In genomic region chr17:26251886-26252538, GRCm38 (mm10) we compare ENCODE assay signal across 8 mouse cellular contexts. TPM values are rescaled to one million over a fixed set of nuclear protein-coding genes. Genes with fewer than 3 reads are reported as not detected.
DNase-seq lines count a peak whose midpoint lies in the region; ATAC-seq and TF ChIP-seq lines count a peak whose summit lies in the region.

No protein-coding gene starts in this region.

- no peak overlapping the region for H3K9ac ChIP-seq in intestine, embryonic 15.5 days
- no peak overlapping the region for H3K9ac ChIP-seq in neural tube, embryonic 12.5 days

- H3K27me3 ChIP-seq in intestine, embryonic 15.5 days (replicated peaks), result no peaks in the 10 kb centered on the region
- no peaks in the 10 kb centered on the region for H3K27me3 ChIP-seq in neural tube, embryonic 12.5 days (replicated peaks)

- peak overlapping the region; percentile 66 for H3K4me3 ChIP-seq in layer of hippocampus, adult 2 months
- H3K4me3 ChIP-seq in brown adipose tissue, adult 24 weeks (ENCODE audit: insufficient read depth, low read depth, low read length), result no peak overlapping the region
- H3K4me3 ChIP-seq in intestine, embryonic 15.5 days (replicated peaks), result no peak overlapping the region
- H3K4me3 ChIP-seq in neural tube, embryonic 12.5 days, result peak overlapping the region; percentile 99; the same call in 1 of the 2 replicates

- no peak for DNase-seq in layer of hippocampus, adult 2 months (ENCODE audit: low spot score in 2 of 2)
- DNase-seq in layer of hippocampus, postnatal 36 days, result no peak
- no peak for DNase-seq in thymus, postnatal 14 days
- DNase-seq in yolk sac, embryonic 10.5 days (ENCODE audit: low spot score), result no peak
- DNase-seq in right cerebral cortex, postnatal 10 days (ENCODE audit: low spot score in 2 of 2), result no peak

- ATAC-seq in intestine, embryonic 15.5 days, result no peak
- no peak for ATAC-seq in neural tube, embryonic 12.5 days (ENCODE audit: low FRiP score, low read depth)

- peaks cover 3% of the 10 kb centered on the region; the same call in 1 of the 2 replicates for H3K36me3 ChIP-seq in intestine, embryonic 15.5 days
- peaks cover 8% of the 10 kb centered on the region for H3K36me3 ChIP-seq in neural tube, embryonic 12.5 days

- H3K4me2 ChIP-seq in intestine, embryonic 15.5 days (replicated peaks), result peak overlapping the region; percentile 64
- H3K4me2 ChIP-seq in neural tube, embryonic 12.5 days (replicated peaks), result peak overlapping the region; percentile 68

- peak overlapping the region; percentile 98 for H3K27ac ChIP-seq in layer of hippocampus, adult 2 months
- peak overlapping the region; percentile 46 for H3K27ac ChIP-seq in brown adipose tissue, adult 24 weeks (replicated peaks; ENCODE audit: low read depth, low read length)
- H3K27ac ChIP-seq in intestine, embryonic 15.5 days, result peak overlapping the region; percentile 99; the same call in 1 of the 2 replicates
- no peak overlapping the region for H3K27ac ChIP-seq in neural tube, embryonic 12.5 days

- H3K4me1 ChIP-seq in brown adipose tissue, adult 24 weeks (ENCODE audit: control insufficient read depth, insufficient read depth, insufficient read length, low read length), result no peaks in the 10 kb centered on the region
- H3K4me1 ChIP-seq in intestine, embryonic 15.5 days (replicated peaks), result peaks cover 4% of the 10 kb centered on the region; the same call in 1 of the 2 replicates
- peaks cover 9% of the 10 kb centered on the region for H3K4me1 ChIP-seq in neural tube, embryonic 12.5 days

- no peak for TF ChIP-seq CTCF in layer of hippocampus, adult 2 months (conservative IDR thresholded peaks at IDR 0.05)

- no peaks in the 10 kb centered on the region for H3K9me3 ChIP-seq in intestine, embryonic 15.5 days
- H3K9me3 ChIP-seq in neural tube, embryonic 12.5 days, result no peaks in the 10 kb centered on the region

- WGBS in intestine, embryonic 15.5 days, result 50% methylated on average over 4 of the region's 4 CpGs
- WGBS in neural tube, embryonic 12.5 days, result 63% methylated on average over 4 of the region's 4 CpGs

RNA-seq across cellular contexts. Expression of gene Luc7l, which starts 0.7 kb away (rescaled TPM):
- 10 to 100 TPM; 87.5 to 91.9 TPM for total RNA-seq in layer of hippocampus, adult 2 months (2021)
- 10 to 100 TPM; 90.0 to 93.2 TPM for total RNA-seq in layer of hippocampus, postnatal 36 days (2021)
- polyA plus RNA-seq in brown adipose tissue, adult 24 weeks (2012; ENCODE audit: insufficient read depth, insufficient read length, missing spikeins), result 10.7 and 23.5 TPM in 2 replicates
- polyA plus RNA-seq in intestine, embryonic 15.5 days (2015; fragmentation: Nextera tagmentation; extraction: Ambion mirVana), result 82.9 and 93.8 TPM in 2 replicates
- polyA plus RNA-seq in neural tube, embryonic 12.5 days (2016; fragmentation: Nextera tagmentation; extraction: Ambion mirVana), result 141 and 146 TPM in 2 replicates

RNA-seq across cellular contexts. Expression of gene Fam234a, which starts 8.0 kb away (rescaled TPM):
- total RNA-seq in layer of hippocampus, adult 2 months (2021), result 10 to 100 TPM; 18.8 to 21.0 TPM
- 10 to 100 TPM; 14.2 to 17.9 TPM for total RNA-seq in layer of hippocampus, postnatal 36 days (2021)
- polyA plus RNA-seq in brown adipose tissue, adult 24 weeks (2012; ENCODE audit: insufficient read depth, insufficient read length, missing spikeins), result 42.0 and 48.6 TPM in 2 replicates
- polyA plus RNA-seq in intestine, embryonic 15.5 days (2015; fragmentation: Nextera tagmentation; extraction: Ambion mirVana), result 89.5 and 101 TPM in 2 replicates
- 28.6 and 29.9 TPM in 2 replicates for polyA plus RNA-seq in neural tube, embryonic 12.5 days (2016; fragmentation: Nextera tagmentation; extraction: Ambion mirVana)

RNA-seq across cellular contexts. Expression of gene Arhgdig, which starts 44.4 kb away (rescaled TPM):
- total RNA-seq in layer of hippocampus, adult 2 months (2021), result 10 to 100 TPM; 59.4 to 61.4 TPM
- total RNA-seq in layer of hippocampus, postnatal 36 days (2021), result 10 to 100 TPM; 66.2 to 75.5 TPM
- 3.1 and 7.4 TPM in 2 replicates for polyA plus RNA-seq in brown adipose tissue, adult 24 weeks (2012; ENCODE audit: insufficient read depth, insufficient read length, missing spikeins)
- polyA plus RNA-seq in intestine, embryonic 15.5 days (2015; fragmentation: Nextera tagmentation; extraction: Ambion mirVana), result 53.4 and 94.1 TPM in 2 replicates
- 37.6 and 45.2 TPM in 2 replicates for polyA plus RNA-seq in neural tube, embryonic 12.5 days (2016; fragmentation: Nextera tagmentation; extraction: Ambion mirVana)

RNA-seq across cellular contexts. Expression of gene Rgs11, which starts 49.3 kb away (rescaled TPM):
- 10 to 100 TPM; 49.2 to 56.9 TPM for total RNA-seq in layer of hippocampus, adult 2 months (2021)
- total RNA-seq in layer of hippocampus, postnatal 36 days (2021), result 10 to 100 TPM; 46.5 to 48.8 TPM
- polyA plus RNA-seq in brown adipose tissue, adult 24 weeks (2012; ENCODE audit: insufficient read depth, insufficient read length, missing spikeins), result not detected in 2 replicates
- polyA plus RNA-seq in intestine, embryonic 15.5 days (2015; fragmentation: Nextera tagmentation; extraction: Ambion mirVana), result 11.8 and 19.3 TPM in 2 replicates
- 6.0 and 6.3 TPM in 2 replicates for polyA plus RNA-seq in neural tube, embryonic 12.5 days (2016; fragmentation: Nextera tagmentation; extraction: Ambion mirVana)

RNA-seq across cellular contexts. Expression of gene Pdia2, which starts 53.1 kb away (rescaled TPM):
- total RNA-seq in layer of hippocampus, adult 2 months (2021), result under 1 TPM in 1 of 2 experiments, not detected in 1; 0.61 TPM
- total RNA-seq in layer of hippocampus, postnatal 36 days (2021), result under 1 TPM in 1 of 2 experiments, not detected in 1; 0.57 TPM
- not detected in 2 replicates for polyA plus RNA-seq in brown adipose tissue, adult 24 weeks (2012; ENCODE audit: insufficient read depth, insufficient read length, missing spikeins)
- 36.4 and 126 TPM in 2 replicates for polyA plus RNA-seq in intestine, embryonic 15.5 days (2015; fragmentation: Nextera tagmentation; extraction: Ambion mirVana)
- 0.15 and 0.60 TPM in 2 replicates for polyA plus RNA-seq in neural tube, embryonic 12.5 days (2016; fragmentation: Nextera tagmentation; extraction: Ambion mirVana)

Comparison
In these comparisons a context has a peak if more than half of its experiments do, and no peak if none do; other contexts are left out.
1. H3K4me3 ChIP-seq: peak in layer of hippocampus, adult 2 months (single experiment) and neural tube, embryonic 12.5 days (single experiment); none in brown adipose tissue, adult 24 weeks (single experiment) and intestine, embryonic 15.5 days (single experiment).